Mouse (Mus musculus) liver, embryonic 11.5 days (tissue): Measurements from ENCODE around the gene Tmem201. TPM values are rescaled to one million over a fixed set of nuclear protein-coding genes. Genes with fewer than 3 reads are reported as not detected.
A peak's percentile ranks its signal among the peaks of the same experiment; 100 is the strongest.

Experiments used
- ATAC-seq: fragments of 200-750 bp; cut with Nextera tagmentation; replicated peaks from 2 replicates; pipeline ENCODE4 v1.8.0; 2017; ENCODE audit warnings: moderate number of reproducible peaks, mild to moderate bottlenecking, moderate TSS enrichment, moderate library complexity; ENCODE audit not compliant: low FRiP score
- DNase-seq: peaks from one replicate; pipeline ENCODE4 v3.0.0-alpha.2; 2017; ENCODE audit warnings: low spot score
- H3K27ac ChIP-seq: fragments of 300-500 bp; sonication (generic); 2 replicates; pipeline ENCODE4 v1.5.1; 2014; ENCODE audit warnings: mild to moderate bottlenecking, low read depth, low read length, control low read depth
- H3K27me3 ChIP-seq: fragments of 300-500 bp; sonication (generic); replicated peaks from 2 replicates; pipeline ENCODE4 v1.6.1; 2014; ENCODE audit warnings: low read length, mixed read lengths; ENCODE audit not compliant: control insufficient read depth, insufficient read depth
- H3K36me3 ChIP-seq: fragments of 300-500 bp; sonication (generic); 2 replicates; pipeline ENCODE4 v1.6.1; 2014; ENCODE audit warnings: mild to moderate bottlenecking, low read length, moderate library complexity, mixed read lengths; ENCODE audit not compliant: control insufficient read depth, insufficient read depth
- H3K4me1 ChIP-seq: fragments of 300-500 bp; sonication (generic); replicated peaks from 2 replicates; pipeline ENCODE4 v1.6.1; 2014; ENCODE audit warnings: low read length, mixed read lengths; ENCODE audit not compliant: control insufficient read depth, insufficient read depth
- H3K4me2 ChIP-seq: fragments of 300-500 bp; sonication (generic); 2 replicates; pipeline ENCODE4 v1.6.1; 2014; ENCODE audit warnings: mild to moderate bottlenecking, control low read depth, moderate library complexity
- H3K4me3 ChIP-seq: fragments of 300-500 bp; sonication (generic); 2 replicates; pipeline ENCODE4 v1.5.1; 2014; ENCODE audit warnings: low read depth, low read length, control low read depth
- H3K9ac ChIP-seq: fragments of 300-500 bp; sonication (generic); 2 replicates; pipeline ENCODE4 v1.6.1; 2014; ENCODE audit warnings: low read depth, low read length, control low read depth
- H3K9me3 ChIP-seq: fragments of 300-500 bp; sonication (generic); 2 replicates; pipeline ENCODE4 v1.6.1; 2016; ENCODE audit warnings: low read length, inconsistent platforms, mixed read lengths; ENCODE audit not compliant: control insufficient read depth
- WGBS: fragments of 180-500 bp; shearing (Covaris S2); extraction: QIAGEN DNeasy Blood & Tissue Kit; methylation state at CpG from one replicate; pipeline ENCODE4 v1.1.7; 2014; 5-methylcytosine and 5-hydroxymethylcytosine counted together
- polyA plus RNA-seq: library from polyadenylated mRNA; unstranded; fragments of >200 nt; fragmentation: Nextera tagmentation; extraction: Ambion mirVana; gene quantifications from 2 replicates; pipeline ENCODE4 v1.2.1, GENCODE M21; 2014

Gene Tmem201
- polyA plus RNA-seq, 1 experiment from 2014 or later, result 16.8 TPM

GRCm38 (mm10) chr4:149727636-149728035, 10.2 kb downstream of the Tmem201 start:
- no peak overlapping the region for H3K27ac ChIP-seq
- ATAC-seq (no peak), DNase-seq (no peak)
- H3K36me3 ChIP-seq, result peaks cover 51% of the 10 kb centered on the region
- no peaks in the 10 kb centered on the region for H3K27me3 ChIP-seq
- no peak overlapping the region for H3K9ac ChIP-seq
- H3K9me3 ChIP-seq, result no peaks in the 10 kb centered on the region
- H3K4me1 ChIP-seq, result peaks cover 7% of the 10 kb centered on the region
- H3K4me2 ChIP-seq, result no peak overlapping the region
- H3K4me3 ChIP-seq, result no peak overlapping the region
- WGBS, result 96% methylated on average over 5 of the region's 5 CpGs

GRCm38 (mm10) chr4:149725661-149726350, 12.0 kb downstream of the Tmem201 start:
- Histone ChIP-seq H3K4me3 (no peak overlapping the region), H3K9me3 (no peaks in the 10 kb centered on the region), H3K36me3 (peaks cover 54% of the 10 kb centered on the region), H3K4me2 (no peak overlapping the region), H3K27ac (no peak overlapping the region), H3K9ac (no peak overlapping the region), H3K4me1 (peaks cover 2% of the 10 kb centered on the region; the same call in 1 of the 2 replicates), H3K27me3 (no peaks in the 10 kb centered on the region)
- ATAC-seq (peak; percentile 58; the same call in 1 of the 2 replicates), DNase-seq (peak; percentile 68)
- WGBS, result 57% methylated on average over 15 of the region's 15 CpGs

- H3K4me2 ChIP-seq, result no peak overlapping the region
- H3K9me3 ChIP-seq, result no peaks in the 10 kb centered on the region
- H3K4me3 ChIP-seq, result no peak overlapping the region
- ATAC-seq (no peak), DNase-seq (no peak)
- peaks cover 55% of the 10 kb centered on the region for H3K36me3 ChIP-seq
- no peaks in the 10 kb centered on the region for H3K27me3 ChIP-seq
- no peak overlapping the region for H3K9ac ChIP-seq
- H3K27ac ChIP-seq, result no peak overlapping the region
- H3K4me1 ChIP-seq, result peaks cover 2% of the 10 kb centered on the region; the same call in 1 of the 2 replicates
- 89% methylated on average over 17 of the region's 17 CpGs for WGBS
Observed at GRCm38 (mm10) chr4:149724916-149725470, 12.9 kb downstream of the Tmem201 start.

- DNase-seq, result no peak
- H3K27ac ChIP-seq, result no peak overlapping the region
- ATAC-seq, result no peak
- H3K4me1 ChIP-seq, result no peaks in the 10 kb centered on the region
- 79% methylated on average over 17 of the region's 17 CpGs for WGBS
- H3K4me2 ChIP-seq, result no peak overlapping the region
- H3K36me3 ChIP-seq, result peaks cover 56% of the 10 kb centered on the region
- no peak overlapping the region for H3K4me3 ChIP-seq
- no peaks in the 10 kb centered on the region for H3K27me3 ChIP-seq
- H3K9me3 ChIP-seq, result no peaks in the 10 kb centered on the region
- H3K9ac ChIP-seq, result no peak overlapping the region
Observed at GRCm38 (mm10) chr4:149723855-149724731, 13.8 kb downstream of the Tmem201 start.

- 92% methylated on average over 12 of the region's 12 CpGs for WGBS
- H3K27me3 ChIP-seq, result no peaks in the 10 kb centered on the region
- H3K9me3 ChIP-seq, result no peaks in the 10 kb centered on the region
- ATAC-seq, result no peak
- H3K27ac ChIP-seq, result no peak overlapping the region
- H3K9ac ChIP-seq, result no peak overlapping the region
- no peak for DNase-seq
- no peaks in the 10 kb centered on the region for H3K4me1 ChIP-seq
- H3K36me3 ChIP-seq, result peaks cover 60% of the 10 kb centered on the region
- no peak overlapping the region for H3K4me3 ChIP-seq
- H3K4me2 ChIP-seq, result no peak overlapping the region
Observed at GRCm38 (mm10) chr4:149723021-149723390, 14.8 kb downstream of the Tmem201 start.

GRCm38 (mm10) chr4:149722104-149723020, 15.5 kb downstream of the Tmem201 start:
- H3K27me3 ChIP-seq, result no peaks in the 10 kb centered on the region
- no peak overlapping the region for H3K4me2 ChIP-seq
- 87% methylated on average over 24 of the region's 24 CpGs for WGBS
- no peak for DNase-seq
- no peaks in the 10 kb centered on the region for H3K4me1 ChIP-seq
- H3K27ac ChIP-seq, result no peak overlapping the region
- ATAC-seq, result no peak
- peaks cover 59% of the 10 kb centered on the region for H3K36me3 ChIP-seq
- H3K9me3 ChIP-seq, result no peaks in the 10 kb centered on the region
- H3K4me3 ChIP-seq, result no peak overlapping the region
- no peak overlapping the region for H3K9ac ChIP-seq

- ATAC-seq, result no peak
- Histone ChIP-seq H3K9ac (no peak overlapping the region), H3K36me3 (peaks cover 60% of the 10 kb centered on the region), H3K9me3 (no peaks in the 10 kb centered on the region), H3K4me3 (no peak overlapping the region), H3K4me1 (no peaks in the 10 kb centered on the region), H3K27ac (no peak overlapping the region), H3K4me2 (no peak overlapping the region), H3K27me3 (no peaks in the 10 kb centered on the region)
- DNase-seq, result no peak
- 78% methylated on average over 8 of the region's 8 CpGs for WGBS
Observed at GRCm38 (mm10) chr4:149721163-149721562, 16.7 kb downstream of the Tmem201 start.

GRCm38 (mm10) chr4:149719686-149720085, 18.2 kb downstream of the Tmem201 start:
- no peak overlapping the region for H3K9ac ChIP-seq
- no peak overlapping the region for H3K27ac ChIP-seq
- H3K4me1 ChIP-seq, result no peaks in the 10 kb centered on the region
- 82% methylated on average over 6 of the region's 6 CpGs for WGBS
- H3K4me3 ChIP-seq, result no peak overlapping the region
- no peak for DNase-seq
- H3K27me3 ChIP-seq, result no peaks in the 10 kb centered on the region
- peaks cover 61% of the 10 kb centered on the region for H3K36me3 ChIP-seq
- H3K9me3 ChIP-seq, result no peaks in the 10 kb centered on the region
- no peak overlapping the region for H3K4me2 ChIP-seq
- no peak for ATAC-seq
